Mouse (Mus musculus) hematopoietic stem cell, adult 5-6 weeks (primary cell): ENCODE data around the gene Opn4. TPM values are rescaled to one million over a fixed set of nuclear protein-coding genes. Genes with fewer than 3 reads are reported as not detected.

Experiments used
- ATAC-seq, 2 experiments: fragments of 125-278 bp in 1 of 2; replicated peaks in 1 of 2; 2 replicates each; pipeline ENCODE4 v1.8.0; 2016 to 2017; ENCODE audit warnings: inconsistent platforms in 2 of 2, mild to moderate bottlenecking in 2 of 2, moderate number of reproducible peaks in 2 of 2, low read depth in 1 of 2, moderate TSS enrichment in 1 of 2; ENCODE audit not compliant: low FRiP score in 2 of 2, poor library complexity in 2 of 2, severe bottlenecking in 2 of 2, insufficient read depth in 1 of 2, low TSS enrichment in 1 of 2
- total RNA-seq: library from RNA; stranded (forward); fragments of 172-1452, 232-1000 nt; gene quantifications from 2 replicates; pipeline ENCODE4 v1.2.3, GENCODE M21; 2017

Opn4 gene
- total RNA-seq, 1 experiment from 2014 or later: not detected

GRCm38 (mm10) chr14:34544001-34544400, 55.9 kb downstream of the Opn4 start:
- no peak for ATAC-seq

- ATAC-seq: no peak
These were observed 56.3 kb downstream of the Opn4 start for GRCm38 (mm10) chr14:34543596-34543995.

DNA sequence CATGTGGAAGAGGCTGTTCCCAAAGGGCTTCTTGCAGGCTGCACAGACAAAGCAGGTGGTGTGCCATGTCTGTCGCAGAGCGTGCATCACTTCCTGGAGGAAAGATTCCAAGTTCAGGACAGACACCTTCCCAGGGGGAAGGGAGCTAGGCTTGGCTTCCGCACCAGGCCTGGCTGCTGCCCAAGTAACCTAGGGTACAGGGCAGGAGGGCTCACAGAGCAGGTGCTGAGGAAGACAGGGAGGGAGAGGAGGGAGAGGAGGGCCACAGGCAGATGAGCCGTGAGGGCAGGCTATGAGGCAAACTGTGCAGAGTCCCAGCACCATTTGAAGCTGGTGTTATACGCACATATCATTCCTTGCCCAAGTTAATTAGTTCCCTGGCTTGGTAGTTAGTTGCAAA, 58.0 kb downstream of the Opn4 start:
- ATAC-seq: no peak

DNA sequence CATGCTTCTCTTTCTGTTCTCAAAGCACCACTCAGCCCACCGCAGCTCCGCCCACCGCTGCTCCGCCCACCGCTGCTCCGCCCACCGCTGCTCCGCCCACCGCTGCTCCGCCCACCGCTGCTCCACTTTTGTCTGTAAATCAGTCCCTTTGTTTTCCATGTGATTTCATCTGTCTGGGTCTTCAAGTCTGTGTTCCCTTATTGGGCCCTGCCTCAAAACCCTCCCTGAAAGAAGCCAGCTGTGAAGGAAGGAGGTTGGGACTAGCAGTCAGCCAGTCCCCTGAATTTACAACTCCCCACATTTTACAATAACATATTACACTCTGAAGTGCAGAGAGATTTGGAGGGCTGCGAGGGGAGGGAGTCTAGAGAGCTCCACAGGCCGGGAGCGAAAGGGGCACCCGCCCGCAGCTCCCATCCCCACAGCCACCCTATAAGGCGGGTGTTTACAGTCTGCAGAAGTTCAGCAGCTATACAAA, 59.2 kb downstream of the Opn4 start:
- peak; percentile 85 to 90 for ATAC-seq

Other genes with a start within 250 kb of the Opn4 start
- gene Fam25c, start 244.7 kb downstream of the Opn4 start, total RNA-seq: not detected in 2 replicates
- gene Sncg, start 225.4 kb downstream of the Opn4 start, total RNA-seq: not detected in 2 replicates
- not detected in 2 replicates for gene Mmrn2, start 224.7 kb downstream of the Opn4 start, total RNA-seq
- gene Bmpr1a, start 96.8 kb downstream of the Opn4 start, total RNA-seq: 1.7 and 2.2 TPM in 2 replicates
- gene 9230112D13Rik, start 77.3 kb downstream of the Opn4 start, total RNA-seq: not detected in 2 replicates
- 0.05 TPM in 1 of 2 replicates, not detected in the other for gene Ldb3, start 11.5 kb downstream of the Opn4 start, total RNA-seq
- 135 and 146 TPM in 2 replicates for gene Wapl, start 73.8 kb upstream of the Opn4 start, total RNA-seq
- not detected in 2 replicates for gene Grid1, start 220.0 kb upstream of the Opn4 start, total RNA-seq